Mouse (Mus musculus): ENCODE measurements around the gene Pcbp3.

DNA sequence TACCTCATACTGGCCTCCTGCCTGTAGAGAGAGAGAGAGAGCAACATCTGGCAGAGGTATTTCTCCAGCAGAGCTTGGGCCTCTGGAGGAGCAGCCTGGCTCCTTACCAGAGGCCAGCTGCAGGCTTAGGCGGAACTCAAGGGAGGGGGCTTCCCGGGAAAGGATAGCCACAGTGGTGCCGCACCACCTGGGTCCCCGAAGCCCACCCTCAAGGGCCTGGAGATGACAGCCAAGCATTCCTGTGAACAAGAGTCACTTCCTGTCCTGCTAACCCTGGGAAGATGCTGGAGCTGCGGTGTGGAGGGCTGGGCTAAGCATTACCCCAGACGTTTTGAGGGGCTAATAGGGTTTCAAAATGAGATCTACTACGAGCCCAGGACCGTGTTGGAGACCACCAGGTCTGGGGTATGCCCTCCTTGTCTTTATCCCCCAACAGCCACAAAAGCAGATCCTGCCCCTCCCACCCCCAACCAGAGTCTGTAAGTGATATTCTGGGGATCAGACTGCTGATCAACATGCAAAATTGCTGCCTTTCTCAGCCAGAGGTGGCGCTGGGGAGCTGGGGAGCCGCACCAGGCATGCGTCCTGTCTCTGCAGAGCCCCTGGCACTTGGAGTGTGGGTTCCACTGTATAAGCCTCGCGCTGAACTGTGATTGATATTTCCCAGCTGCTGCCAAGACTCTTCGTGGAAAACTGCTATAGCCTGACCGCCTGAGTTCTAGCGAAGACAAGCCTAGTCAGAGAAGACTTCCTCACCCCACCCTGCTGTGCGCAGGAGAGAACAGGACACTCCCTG lies 228.6 kb downstream of the Pcbp3 start:
- no peak for TF ChIP-seq GATA1 (IDR thresholded peaks at IDR 0.05; ENCODE audit: low read length)
- TF ChIP-seq TAL1 (IDR thresholded peaks at IDR 0.05; ENCODE audit: low read length), result no peak

Measured in erythroblast, embryonic 14.5 days (primary cell).